In genomic region chr2:49569862-49570777, GRCm38 (mm10) we compare ENCODE assay signal across 9 mouse cellular contexts. TPM values are rescaled to one million over a fixed set of nuclear protein-coding genes. Genes with fewer than 3 reads are reported as not detected.
DNase-seq lines count a peak whose midpoint lies in the region; ATAC-seq and TF ChIP-seq lines count a peak whose summit lies in the region.
"Had no signal": no experiment of that assay in that cellular context is flagged by ENCODE, and none has a peak within 500 bp of the region (broad histone marks: within the 10 kb centered on the region; RNA-seq: fewer than 3 reads in every experiment).

No protein-coding gene starts in this region.

- peak; percentile 57 for ATAC-seq in forebrain, embryonic 12.5 days (ENCODE audit: low FRiP score)
- ATAC-seq in midbrain, postnatal 0 days (ENCODE audit: low FRiP score), result peak; percentile 29
- ATAC-seq in CD4-positive, CD25-positive, alpha-beta regulatory T cell, adult 4 months, result no peak
- ATAC-seq in liver, embryonic 11.5 days (replicated peaks; ENCODE audit: low FRiP score), result no peak

- H3K9me3 ChIP-seq in forebrain, embryonic 12.5 days, result no peaks in the 10 kb centered on the region
- no peaks in the 10 kb centered on the region for H3K9me3 ChIP-seq in midbrain, postnatal 0 days (ENCODE audit: low read length)
- H3K9me3 ChIP-seq in liver, embryonic 11.5 days (ENCODE audit: control insufficient read depth, low read length), result no peaks in the 10 kb centered on the region

- no peaks in the 10 kb centered on the region for H3K36me3 ChIP-seq in forebrain, embryonic 12.5 days (replicated peaks)
- H3K36me3 ChIP-seq in midbrain, postnatal 0 days (ENCODE audit: insufficient read depth, low read length), result no peaks in the 10 kb centered on the region
- H3K36me3 ChIP-seq in liver, embryonic 11.5 days (ENCODE audit: control insufficient read depth, insufficient read depth, low read length), result no peaks in the 10 kb centered on the region

- peak overlapping the region; percentile 10; the same call in 1 of the 2 replicates for H3K4me2 ChIP-seq in forebrain, embryonic 12.5 days
- no peak overlapping the region for H3K4me2 ChIP-seq in midbrain, postnatal 0 days (ENCODE audit: low read depth, low read length, poor library complexity, severe bottlenecking)
- no peak overlapping the region for H3K4me2 ChIP-seq in liver, embryonic 11.5 days

- no peak for TF ChIP-seq CTCF in left cerebral cortex, adult 2 months (IDR thresholded peaks at IDR 0.05)
- TF ChIP-seq CTCF in midbrain, postnatal 0 days (IDR thresholded peaks at IDR 0.05), result no peak

- H3K27ac ChIP-seq in forebrain, embryonic 12.5 days, result peak overlapping the region; percentile 79
- H3K27ac ChIP-seq in left cerebral cortex, adult 2 months, result 0 out of 2 replicates have a peak overlapping the region, but pooled peaks have one; percentile 12
- H3K27ac ChIP-seq in midbrain, postnatal 0 days (ENCODE audit: low read depth, low read length), result no peak overlapping the region
- no peak overlapping the region for H3K27ac ChIP-seq in liver, embryonic 11.5 days (ENCODE audit: low read depth, low read length)

- no peak overlapping the region for H3K4me3 ChIP-seq in forebrain, embryonic 12.5 days (replicated peaks)
- H3K4me3 ChIP-seq in left cerebral cortex, adult 2 months, result no peak overlapping the region
- H3K4me3 ChIP-seq in midbrain, postnatal 0 days (ENCODE audit: low read depth, low read length), result no peak overlapping the region
- no peak overlapping the region for H3K4me3 ChIP-seq in liver, embryonic 11.5 days (ENCODE audit: low read depth, low read length)

- peaks cover 31% of the 10 kb centered on the region for H3K4me1 ChIP-seq in forebrain, embryonic 12.5 days
- 0 out of 2 replicates have a peak, but pooled peaks cover 2% of the 10 kb centered on the region for H3K4me1 ChIP-seq in midbrain, postnatal 0 days (ENCODE audit: insufficient read depth, low read length)
- H3K4me1 ChIP-seq in liver, embryonic 11.5 days (replicated peaks; ENCODE audit: control insufficient read depth, insufficient read depth, low read length), result no peaks in the 10 kb centered on the region

- no peak overlapping the region for H3K9ac ChIP-seq in forebrain, embryonic 12.5 days
- H3K9ac ChIP-seq in midbrain, postnatal 0 days (replicated peaks; ENCODE audit: low read length, poor library complexity, severe bottlenecking), result no peak overlapping the region
- H3K9ac ChIP-seq in liver, embryonic 11.5 days (ENCODE audit: low read depth, low read length), result no peak overlapping the region

- WGBS in forebrain, embryonic 12.5 days, result 61% methylated on average over 16 of the region's 16 CpGs
- 65% methylated on average over 16 of the region's 16 CpGs for WGBS in midbrain, postnatal 0 days
- 74% methylated on average over 16 of the region's 16 CpGs for WGBS in liver, embryonic 11.5 days

- intact Hi-C loops in left cerebral cortex, adult 2 months (cut with DNase I), result loop anchor here (5.0 kb wide), 2 partner anchors 118 to 142 kb away; partner anchors contain the start of gene Epc2

- no peaks in the 10 kb centered on the region for H3K27me3 ChIP-seq in forebrain, embryonic 12.5 days
- H3K27me3 ChIP-seq in midbrain, postnatal 0 days (ENCODE audit: insufficient read depth, low read length), result no peaks in the 10 kb centered on the region
- no peaks in the 10 kb centered on the region for H3K27me3 ChIP-seq in liver, embryonic 11.5 days (replicated peaks; ENCODE audit: control insufficient read depth, insufficient read depth, low read length)
- H3K27me3 ChIP-seq: Patski had no signal

- peak; percentile 28 for DNase-seq in right cerebral cortex, adult 18-20 months
- DNase-seq in right cerebral cortex, postnatal 36 days (ENCODE audit: low spot score in 2 of 2), result no peak
- peak; percentile 75 for DNase-seq in heart, postnatal 4 days
- peak; percentile 17 to 40 for DNase-seq in left cerebral cortex, adult 2 months (ENCODE audit: extremely low spot score in 1 of 2, low spot score in 2 of 2)
- DNase-seq in midbrain, postnatal 0 days (ENCODE audit: low spot score), result peak; percentile 74
- DNase-seq in liver, embryonic 11.5 days (ENCODE audit: low spot score), result no peak

RNA-seq across cellular contexts. Expression of gene Kif5c, which starts 49.0 kb away (rescaled TPM):
- polyA plus RNA-seq in forebrain, embryonic 12.5 days (2016; fragmentation: Nextera tagmentation; extraction: Ambion mirVana), result 135 and 149 TPM in 2 replicates
- 1 to 10 TPM in 1 of 2 experiments, under 1 TPM in 1; 0.88 to 1.4 TPM for total RNA-seq in heart, postnatal 4 days (2021)
- total RNA-seq in left cerebral cortex, adult 2 months (2021), result 100 to 1,000 TPM; 567 to 594 TPM
- total RNA-seq in midbrain, postnatal 0 days (2014; rRNA removed), result 328 and 412 TPM in 2 replicates
- polyA plus RNA-seq in midbrain, postnatal 0 days (2015; fragmentation: Nextera tagmentation; extraction: Ambion mirVana), result 159 and 170 TPM in 2 replicates
- polyA plus RNA-seq in CD4-positive, CD25-positive, alpha-beta regulatory T cell, adult 4 months (2017; shearing (Covaris generic)), result 1 to 10 TPM; 2.0 to 2.1 TPM
- polyA plus RNA-seq in liver, embryonic 11.5 days (2014; fragmentation: Nextera tagmentation; extraction: Ambion mirVana), result 0.78 and 1.2 TPM in 2 replicates

Comparison
In these comparisons a context has a peak if more than half of its experiments do, and no peak if none do; other contexts are left out.
1. DNase-seq: peak in right cerebral cortex, adult 18-20 months (single experiment), heart, postnatal 4 days (single experiment), left cerebral cortex, adult 2 months (2 of 2) and midbrain, postnatal 0 days (single experiment); none in right cerebral cortex, postnatal 36 days (0 of 2) and liver, embryonic 11.5 days (single experiment).
2. ATAC-seq: peak in forebrain, embryonic 12.5 days (single experiment) and midbrain, postnatal 0 days (single experiment); none in CD4-positive, CD25-positive, alpha-beta regulatory T cell, adult 4 months (single experiment) and liver, embryonic 11.5 days (single experiment).
3. H3K27ac ChIP-seq: peak in forebrain, embryonic 12.5 days (single experiment) and left cerebral cortex, adult 2 months (single experiment); none in midbrain, postnatal 0 days (single experiment) and liver, embryonic 11.5 days (single experiment).
4. RNA of gene Kif5c, which starts 49.0 kb away (polyA plus RNA-seq): 159 to 170 TPM in midbrain, postnatal 0 days and 135 to 149 TPM in forebrain, embryonic 12.5 days; 2.0 to 2.1 TPM in CD4-positive, CD25-positive, alpha-beta regulatory T cell, adult 4 months and 0.78 to 1.2 TPM in liver, embryonic 11.5 days; every median in the first group is over 10 times any median in the second.